Mouse (Mus musculus): Measurements from ENCODE around the gene Plekhb2.

Gene Plekhb2

GRCm38 (mm10) chr1:34867574-34867955 lies 17.8 kb downstream of the Plekhb2 start:
- DNase-seq (ENCODE audit: low spot score): no peak

- no peak for DNase-seq (ENCODE audit: low spot score)
Measured at GRCm38 (mm10) chr1:34868391-34868790, 18.6 kb downstream of the Plekhb2 start.

- no peak for DNase-seq (ENCODE audit: low spot score)
Measured at GRCm38 (mm10) chr1:34869231-34869630, 19.5 kb downstream of the Plekhb2 start.

- DNase-seq (ENCODE audit: low spot score): no peak
Measured at GRCm38 (mm10) chr1:34871170-34871569, 21.4 kb downstream of the Plekhb2 start.

- DNase-seq (ENCODE audit: low spot score): no peak
Measured at GRCm38 (mm10) chr1:34873551-34873950, 23.8 kb downstream of the Plekhb2 start.

- DNase-seq (ENCODE audit: low spot score): no peak
Measured at GRCm38 (mm10) chr1:34879611-34880010, 29.8 kb downstream of the Plekhb2 start.

GRCm38 (mm10) chr1:34883776-34884175 lies 34.0 kb downstream of the Plekhb2 start:
- DNase-seq (ENCODE audit: low spot score): no peak

- peak; percentile 25 for DNase-seq (ENCODE audit: low spot score)
Measured at GRCm38 (mm10) chr1:34891559-34892289, 41.9 kb downstream of the Plekhb2 start.

GRCm38 (mm10) chr1:34892466-34892865 lies 42.7 kb downstream of the Plekhb2 start:
- no peak for DNase-seq (ENCODE audit: low spot score)

- no peak for DNase-seq (ENCODE audit: low spot score)
Measured at GRCm38 (mm10) chr1:34893331-34893730, 43.6 kb downstream of the Plekhb2 start.

GRCm38 (mm10) chr1:34893831-34894230 lies 44.1 kb downstream of the Plekhb2 start:
- peak; percentile 21 for DNase-seq (ENCODE audit: low spot score)

- DNase-seq (ENCODE audit: low spot score): no peak
Measured at GRCm38 (mm10) chr1:34896102-34896501, 46.3 kb downstream of the Plekhb2 start.

- DNase-seq (ENCODE audit: low spot score): no peak
Measured at GRCm38 (mm10) chr1:34896898-34897297, 47.1 kb downstream of the Plekhb2 start.

GRCm38 (mm10) chr1:34928656-34929055 lies 78.9 kb downstream of the Plekhb2 start:
- no peak for DNase-seq (ENCODE audit: low spot score)

All from ovary, postnatal 14 days (tissue).